ENCODE assay signal across 26 mouse cellular contexts in the genomic region with DNA sequence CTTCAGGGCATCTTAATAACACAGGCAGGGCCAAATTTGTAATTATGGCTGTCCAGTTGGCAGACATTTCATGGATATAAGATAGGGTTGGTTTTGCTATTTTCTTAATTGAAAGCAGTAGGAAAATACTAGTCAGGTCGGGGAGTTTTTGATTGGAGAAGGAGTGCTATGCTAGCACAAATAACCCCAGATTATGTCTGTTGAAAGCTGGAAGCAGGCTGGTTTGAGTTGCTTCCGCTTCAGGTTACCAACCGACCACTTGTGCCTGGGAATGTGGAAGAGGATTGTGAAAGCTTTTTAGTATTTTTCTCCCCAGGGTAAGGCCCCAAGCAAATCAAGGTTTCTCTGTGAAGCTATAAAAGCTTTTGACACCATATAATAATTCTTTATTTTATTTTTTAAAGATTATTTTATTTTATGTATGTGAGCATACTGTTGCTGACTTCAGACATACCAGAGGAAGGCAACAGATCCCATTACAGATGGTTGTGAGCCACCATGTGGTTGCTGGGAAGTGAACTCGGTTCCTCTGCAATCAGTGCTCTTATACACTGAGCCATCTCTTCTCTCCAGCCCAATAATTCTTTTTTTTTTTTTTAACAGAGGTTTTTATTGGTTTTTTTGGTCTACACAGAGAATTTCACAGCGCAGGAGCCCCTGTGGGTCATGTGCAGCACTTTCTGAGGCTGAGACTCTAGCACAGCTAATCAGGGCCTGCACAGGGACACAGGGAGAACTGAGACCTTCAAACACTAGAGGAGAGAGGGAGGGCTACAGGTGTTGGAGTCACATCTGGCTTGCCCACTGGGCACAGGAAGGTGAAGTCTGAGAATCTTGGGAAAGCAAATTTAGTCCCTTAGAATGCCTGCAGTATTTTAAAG. TPM values are rescaled to one million over a fixed set of nuclear protein-coding genes. Genes with fewer than 3 reads are reported as not detected.
DNase-seq lines count a peak whose midpoint lies in the region; ATAC-seq and TF ChIP-seq lines count a peak whose summit lies in the region.
"Had no signal": no experiment of that assay in that cellular context is flagged by ENCODE, and none has a peak within 500 bp of the region (broad histone marks: within the 10 kb centered on the region; RNA-seq: fewer than 3 reads in every experiment).

No protein-coding gene starts in this region.

- TF ChIP-seq EP300 in liver, postnatal 0 days (IDR thresholded peaks at IDR 0.05; ENCODE audit: low read depth): no peak

- H3K9ac ChIP-seq in liver, postnatal 0 days (replicated peaks): no peak overlapping the region
- H3K9ac ChIP-seq: embryonic facial prominence, embryonic 13.5 days; forebrain, postnatal 0 days; hindbrain, embryonic 12.5 days; liver, embryonic 12.5 days; neural tube, embryonic 12.5 days had no signal

- no peak overlapping the region for H3K27ac ChIP-seq in liver, postnatal 0 days (ENCODE audit: low read depth)
- H3K27ac ChIP-seq in bone marrow, adult 2 months (ENCODE audit: control insufficient read depth, insufficient read depth, low read depth, low read length, poor library complexity): peak overlapping the region; percentile 12; the same call in 1 of the 2 replicates
- H3K27ac ChIP-seq: embryonic facial prominence, embryonic 13.5 days; heart, embryonic 10.5 days; hindbrain, embryonic 12.5 days; liver, embryonic 12.5 days; neural tube, embryonic 12.5 days had no signal

- TF ChIP-seq POLR2A in bone marrow, adult 2 months (IDR thresholded peaks at IDR 0.05; ENCODE audit: borderline replicate concordance, control insufficient read depth, low read depth, low read length): no peak

- H3K9me3 ChIP-seq in liver, postnatal 0 days (ENCODE audit: low read length): no peaks in the 10 kb centered on the region
- H3K9me3 ChIP-seq: embryonic facial prominence, embryonic 13.5 days; G1E; heart, embryonic 10.5 days; hindbrain, embryonic 12.5 days; liver, embryonic 12.5 days; neural tube, embryonic 12.5 days had no signal

- no peaks in the 10 kb centered on the region for H3K36me3 ChIP-seq in liver, postnatal 0 days (replicated peaks; ENCODE audit: insufficient read depth, low read length)
- H3K36me3 ChIP-seq: embryonic facial prominence, embryonic 13.5 days; G1E; heart, embryonic 10.5 days; hindbrain, embryonic 12.5 days; liver, embryonic 12.5 days; neural tube, embryonic 12.5 days had no signal

- H3K4me2 ChIP-seq in liver, postnatal 0 days (ENCODE audit: low read depth, low read length): peak overlapping the region; percentile 32; the same call in 1 of the 2 replicates
- H3K4me2 ChIP-seq: embryonic facial prominence, embryonic 13.5 days; hindbrain, embryonic 12.5 days; liver, embryonic 12.5 days; neural tube, embryonic 12.5 days had no signal

- H3K4me3 ChIP-seq in liver, postnatal 0 days (ENCODE audit: low read depth, low read length): no peak overlapping the region
- no peak overlapping the region for H3K4me3 ChIP-seq in bone marrow, adult 2 months (replicated peaks; ENCODE audit: control insufficient read depth, low read depth, low read length)
- H3K4me3 ChIP-seq: embryonic facial prominence, embryonic 13.5 days; erythroblast, embryonic 14.5 days; heart, embryonic 10.5 days; hindbrain, embryonic 12.5 days; liver, embryonic 12.5 days; neural tube, embryonic 12.5 days had no signal

- no peak for DNase-seq in liver, postnatal 0 days
- no peak for DNase-seq in liver
- DNase-seq in testis, postnatal 14 days (ENCODE audit: low spot score): no peak
- no peak for DNase-seq in urinary bladder, postnatal 10 days (ENCODE audit: low spot score)
- DNase-seq: adrenal gland, postnatal 14 days; cerebellum, adult 8-10 months; forebrain, postnatal 0 days; gastrocnemius, postnatal 10 days; heart, postnatal 36 days; kidney, adult 9 months; right cerebral cortex, adult 18-20 months; spleen, adult 18-20 months; thymus, postnatal 25 days had no signal

- peaks cover under 1% of the 10 kb centered on the region; the same call in 1 of the 2 replicates for H3K4me1 ChIP-seq in liver, postnatal 0 days (ENCODE audit: insufficient read depth)
- H3K4me1 ChIP-seq in bone marrow, adult 2 months (ENCODE audit: control insufficient read depth, insufficient read depth, low read length): peaks cover 3% of the 10 kb centered on the region; the same call in 1 of the 2 replicates
- H3K4me1 ChIP-seq: liver, embryonic 12.5 days had no signal

- ATAC-seq in liver, postnatal 0 days: no peak
- ATAC-seq in granulocyte monocyte progenitor cell, adult 5-6 weeks (replicated peaks; ENCODE audit: poor library complexity, severe bottlenecking): peak; percentile 66
- peak; percentile 62 for ATAC-seq in megakaryocyte progenitor cell, adult 5-6 weeks (replicated peaks; ENCODE audit: poor library complexity)
- ATAC-seq: forebrain, postnatal 0 days; intestine, postnatal 0 days; lung, postnatal 0 days; midbrain, embryonic 16.5 days had no signal

- no peaks in the 10 kb centered on the region for H3K27me3 ChIP-seq in liver, postnatal 0 days (ENCODE audit: insufficient read depth, low read length)
- H3K27me3 ChIP-seq: embryonic facial prominence, embryonic 13.5 days; hindbrain, embryonic 12.5 days; liver, embryonic 12.5 days; neural tube, embryonic 12.5 days had no signal

- TF ChIP-seq CTCF in liver, postnatal 0 days (IDR thresholded peaks at IDR 0.05; ENCODE audit: low read depth): no peak
- no peak for TF ChIP-seq CTCF in bone marrow, adult 2 months (IDR thresholded peaks at IDR 0.05; ENCODE audit: control insufficient read depth, insufficient read depth, low read length)

- 57% methylated on average over 5 of the region's 5 CpGs for WGBS in liver, postnatal 0 days (ENCODE audit: insufficient replicate concordance)
- WGBS in bone marrow, adult 2 months: 31% methylated on average over 5 of the region's 5 CpGs

RNA-seq across cellular contexts. Expression of a gene that starts 50.9 kb away (rescaled TPM):
- polyA plus RNA-seq in liver, postnatal 0 days (2015; fragmentation: Nextera tagmentation; extraction: Ambion mirVana): 8.1 TPM in 2 replicates
- 5.6 and 17.2 TPM in 2 replicates for polyA plus RNA-seq in bone marrow, adult 2 months (2011; ENCODE audit: insufficient read depth, insufficient read length, low replicate concordance, missing spikeins)
- total RNA-seq in granulocyte monocyte progenitor cell, adult 5-6 weeks (2014; fragmentation: Nextera tagmentation): 82.5 and 84.1 TPM in 2 replicates
- 70.5 and 91.4 TPM in 2 replicates for total RNA-seq in granulocyte monocyte progenitor cell, adult 5-6 weeks (2017)
- 83.8 and 93.0 TPM in 2 replicates for total RNA-seq in megakaryocyte progenitor cell, adult 5-6 weeks (2015)
- 67.2 and 80.9 TPM in 2 replicates for total RNA-seq in megakaryocyte progenitor cell, adult 5-6 weeks (2017)
